Mouse (Mus musculus) right cerebral cortex, postnatal 4 days (tissue): ENCODE results near the gene Kif2c.

ENCODE experiments used
- DNase-seq: peaks from one replicate; pipeline ENCODE4 v3.0.0-alpha.2; 2022

Kif2c gene

DNA sequence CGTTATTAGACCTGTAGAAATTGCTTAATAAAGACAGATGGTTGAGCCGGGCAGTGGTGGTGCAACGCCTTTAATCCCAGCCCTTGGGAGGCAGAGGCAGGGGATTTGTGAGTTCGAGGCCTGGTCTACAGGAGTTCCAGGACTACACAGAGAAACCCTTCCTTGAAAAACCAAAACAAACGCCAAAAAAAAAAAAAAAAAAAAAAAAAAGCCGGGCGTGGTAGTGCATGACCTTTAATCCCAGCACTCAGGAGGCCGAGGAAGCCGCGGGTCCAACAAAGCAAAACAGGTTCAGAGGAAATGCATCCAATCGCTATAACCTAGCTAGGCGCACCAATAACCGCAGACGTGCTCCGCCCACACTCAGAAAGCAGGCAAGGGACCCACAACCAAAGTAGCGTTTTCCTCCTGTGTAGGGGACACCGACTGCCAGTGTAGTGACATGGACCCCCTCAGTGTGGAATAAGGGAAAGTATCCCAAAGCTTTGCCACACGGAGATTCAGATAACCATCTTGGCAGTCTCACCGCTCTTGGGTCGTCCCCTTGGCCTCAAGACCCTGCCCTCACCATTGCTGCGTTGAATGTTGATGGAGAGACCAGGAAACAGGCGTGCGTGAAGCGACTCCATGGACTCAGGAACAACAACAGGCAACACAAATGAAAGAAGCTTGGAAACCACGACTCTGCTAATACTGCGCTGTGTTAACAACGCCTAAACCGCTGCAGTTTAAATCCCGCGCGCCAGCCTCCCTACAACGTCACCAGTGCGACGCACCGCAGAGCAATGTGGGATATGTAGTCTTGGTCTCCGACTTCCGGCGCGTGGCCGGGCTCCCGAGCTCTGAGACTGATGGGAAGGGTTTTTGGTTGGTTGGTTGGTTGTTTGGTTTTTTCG lies at the start of gene Kif2c:
Gene Kif2c (minus strand): TSS at position 777 of the 896 bp plus-strand sequence.
- peak; percentile 94 for DNase-seq

DNA sequence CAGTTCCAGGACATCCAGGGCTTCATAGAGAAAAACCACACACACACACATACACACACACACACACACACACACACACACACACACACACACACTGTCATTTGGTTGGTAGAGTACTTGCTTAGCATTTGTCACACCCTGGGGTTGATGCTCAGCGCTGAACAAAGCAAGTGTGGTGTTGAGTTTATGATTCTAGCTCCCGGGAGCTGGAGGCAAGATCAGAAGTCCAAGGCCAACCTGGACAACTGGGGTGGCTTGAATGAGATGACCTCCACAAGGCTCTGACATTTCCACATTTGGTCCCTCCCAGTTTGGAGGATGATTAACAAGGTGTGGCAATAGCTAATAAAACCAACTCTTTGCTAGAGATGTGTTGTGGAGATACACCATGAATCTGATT lies 48.8 kb upstream of the Kif2c start:
- DNase-seq: no peak

DNA sequence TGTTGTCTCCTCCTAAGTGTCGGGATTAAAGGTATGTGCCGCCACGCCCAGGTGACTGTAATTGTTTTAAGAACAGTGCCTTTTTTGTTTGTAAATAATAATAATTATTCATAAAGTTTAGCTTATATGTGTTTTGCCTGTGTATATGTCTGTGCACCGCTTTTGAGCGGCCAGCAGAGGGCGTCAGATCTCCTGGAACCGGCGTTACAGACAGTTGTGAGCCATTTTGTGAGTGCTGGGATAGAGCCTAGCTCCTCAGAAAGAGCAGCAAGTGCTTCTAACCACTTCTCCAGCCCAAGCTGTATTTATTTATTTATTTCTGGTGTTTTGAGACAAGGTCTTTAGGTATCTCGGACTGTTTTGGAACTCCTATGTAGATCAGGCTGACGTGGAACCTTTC lies 47.9 kb upstream of the Kif2c start:
- DNase-seq: peak; percentile 16

DNA sequence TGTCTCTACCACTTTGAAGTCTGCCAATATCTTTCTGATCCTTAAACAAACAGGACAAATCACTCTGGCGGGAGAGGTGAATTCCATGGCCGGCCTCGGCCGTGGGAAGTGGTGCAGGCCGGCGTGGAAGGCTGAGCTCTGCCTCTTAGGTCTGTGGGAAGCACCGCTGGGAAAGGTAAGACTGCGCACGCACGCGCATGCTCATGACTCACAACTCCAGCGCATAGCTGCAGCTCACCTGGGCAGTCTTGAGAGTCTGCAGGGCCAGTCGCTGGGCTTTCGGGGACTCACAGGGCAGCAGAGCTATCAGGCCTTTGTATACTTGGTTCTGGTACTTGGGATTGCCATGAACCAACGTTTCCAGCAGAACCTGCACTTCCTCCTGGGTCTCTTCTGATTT lies 47.2 kb upstream of the Kif2c start:
- no peak for DNase-seq

DNA sequence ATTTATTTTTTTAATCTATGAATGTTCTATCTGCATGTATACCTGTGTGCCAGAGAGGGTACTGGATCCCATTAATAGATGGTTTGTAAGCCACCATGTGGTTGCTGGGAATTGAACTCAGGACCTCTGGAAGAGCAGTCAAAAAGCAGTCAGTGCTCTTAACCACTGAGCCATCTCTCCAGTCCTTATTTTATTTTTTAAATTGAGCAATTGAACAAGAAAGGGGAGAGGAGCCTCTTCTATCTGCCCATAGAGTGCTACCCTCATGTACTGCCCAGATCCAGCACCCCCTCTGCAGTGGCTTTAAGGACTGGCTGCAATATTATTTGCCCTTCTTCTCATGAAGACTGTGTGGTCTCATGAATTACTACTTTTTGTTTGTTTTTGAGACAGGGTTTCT lies 42.8 kb upstream of the Kif2c start:
- no peak for DNase-seq

DNA sequence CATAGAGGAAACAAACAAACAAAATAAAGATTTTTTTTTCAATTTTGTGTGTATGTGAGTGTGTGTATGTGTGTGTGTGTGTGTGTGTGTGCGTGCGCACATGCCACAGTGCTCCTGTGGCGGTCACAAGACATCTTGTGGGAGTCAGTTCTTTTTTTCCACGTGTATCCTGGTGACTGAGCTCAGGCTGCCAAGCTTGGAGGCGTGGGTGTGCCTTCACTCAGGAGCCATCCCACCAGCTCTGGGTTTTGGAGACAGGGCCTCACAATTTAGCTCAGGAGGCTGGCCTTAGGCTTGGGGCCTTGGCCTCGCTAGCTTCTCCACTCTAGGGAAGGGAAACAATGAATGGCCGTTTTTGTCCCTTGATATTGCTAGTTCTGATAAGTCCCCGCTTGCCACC lies 41.7 kb upstream of the Kif2c start:
- DNase-seq: no peak

DNA sequence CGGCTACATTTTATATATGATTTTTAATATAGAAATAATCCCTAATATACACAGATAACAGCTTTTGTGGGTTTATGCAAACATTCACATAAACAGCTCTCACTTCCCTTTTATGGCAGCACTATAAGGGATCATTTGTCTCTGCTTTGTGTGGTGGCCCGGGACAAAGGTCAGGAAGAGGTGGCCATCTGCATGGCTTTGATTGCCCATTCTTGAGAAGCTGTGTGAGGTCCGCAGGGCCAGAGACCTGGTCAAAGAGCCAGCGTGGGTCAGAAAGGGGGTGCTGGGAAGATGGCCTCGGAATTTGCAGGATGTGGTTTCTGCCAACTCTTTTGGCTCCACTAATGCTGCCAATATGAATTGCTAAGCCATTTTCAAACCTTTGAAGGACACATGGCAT lies 40.6 kb upstream of the Kif2c start:
- no peak for DNase-seq

DNA sequence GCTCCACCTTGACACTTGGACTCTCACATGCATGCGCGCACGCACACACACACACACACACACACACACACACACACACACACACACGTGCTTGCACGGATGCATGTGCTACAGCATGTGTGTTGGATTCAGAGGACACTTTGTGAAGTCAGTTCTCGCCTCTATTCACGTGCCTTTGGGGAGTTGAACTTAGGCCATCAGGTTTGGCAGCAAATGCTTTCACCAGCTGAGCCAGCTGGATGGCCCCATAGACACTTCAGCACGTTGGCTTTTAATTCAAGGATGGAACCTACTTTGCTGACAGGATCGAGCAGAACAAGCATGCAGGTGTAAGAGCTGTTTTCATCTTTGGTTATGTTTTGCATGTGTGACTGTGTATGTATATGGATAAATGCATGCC lies 39.4 kb upstream of the Kif2c start:
- no peak for DNase-seq

DNA sequence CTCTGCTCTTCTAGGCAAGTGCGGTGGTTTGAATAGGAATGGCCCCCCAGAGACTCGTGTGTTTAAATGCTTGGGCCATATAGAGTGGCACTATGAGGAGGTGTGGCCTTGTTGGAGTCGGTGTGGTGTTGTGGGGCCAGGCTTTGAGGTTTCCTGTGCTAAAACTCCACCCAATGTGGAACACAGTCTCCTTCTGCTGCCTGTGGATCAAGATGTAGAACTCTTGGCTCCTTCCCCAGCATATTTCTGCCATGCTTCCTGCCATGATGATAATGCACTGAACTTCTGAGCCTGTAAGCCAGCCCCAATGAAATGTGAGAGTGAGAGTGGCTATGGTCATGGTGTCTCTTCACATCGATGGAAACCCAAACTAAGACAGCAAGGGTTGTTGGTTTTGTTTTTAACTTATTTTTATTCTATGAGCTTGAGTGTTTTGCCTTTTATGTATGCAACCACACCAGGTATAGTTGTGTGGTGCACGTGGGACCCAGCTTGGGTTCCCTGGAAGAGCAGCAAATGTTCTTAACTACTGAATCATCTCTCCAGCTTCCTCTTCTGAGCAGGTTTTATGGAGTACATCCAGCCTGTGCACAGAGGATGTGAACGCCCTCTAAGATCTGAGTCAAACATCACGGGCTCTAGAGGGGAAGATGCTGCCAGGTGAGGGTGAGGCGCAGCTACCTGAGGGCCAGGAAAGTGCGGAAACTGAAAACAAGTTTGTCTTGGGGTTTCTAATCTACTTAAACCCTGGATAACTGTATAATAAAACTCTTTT lies 38.5 kb upstream of the Kif2c start:
- no peak for DNase-seq

DNA sequence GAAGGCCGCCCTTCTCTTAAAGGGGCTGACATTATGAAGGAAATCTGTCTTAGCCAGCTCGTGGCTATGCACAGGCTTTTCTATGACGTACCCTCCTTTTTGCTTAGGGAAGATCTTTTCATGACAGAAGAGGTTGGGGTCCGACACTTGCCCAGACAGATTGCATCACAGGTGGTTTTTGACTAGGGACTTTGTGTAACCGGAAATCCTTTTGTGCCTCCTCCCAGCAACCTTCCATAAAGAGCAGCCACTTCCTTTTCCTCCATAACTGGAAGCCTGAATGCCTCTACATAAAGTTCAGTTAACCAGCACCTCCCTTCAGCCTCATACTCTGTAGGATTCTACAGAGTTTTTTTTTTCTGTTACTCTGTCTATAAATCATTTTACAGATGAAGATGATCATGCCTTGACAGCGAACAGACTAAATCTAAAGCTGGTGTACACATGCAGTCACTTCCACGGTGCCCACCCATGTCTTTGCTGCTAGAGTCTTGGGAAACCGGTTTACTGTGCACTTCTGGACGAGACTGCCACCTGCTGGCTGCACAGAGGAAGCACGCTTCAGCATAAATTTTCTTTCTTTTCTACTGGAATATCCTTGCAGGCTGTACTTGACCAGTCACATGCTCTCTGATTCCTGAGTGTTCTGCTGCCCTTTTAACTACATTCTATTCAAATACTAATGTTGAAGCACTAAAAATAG lies 36.2 kb upstream of the Kif2c start:
- DNase-seq: peak; percentile 72

DNA sequence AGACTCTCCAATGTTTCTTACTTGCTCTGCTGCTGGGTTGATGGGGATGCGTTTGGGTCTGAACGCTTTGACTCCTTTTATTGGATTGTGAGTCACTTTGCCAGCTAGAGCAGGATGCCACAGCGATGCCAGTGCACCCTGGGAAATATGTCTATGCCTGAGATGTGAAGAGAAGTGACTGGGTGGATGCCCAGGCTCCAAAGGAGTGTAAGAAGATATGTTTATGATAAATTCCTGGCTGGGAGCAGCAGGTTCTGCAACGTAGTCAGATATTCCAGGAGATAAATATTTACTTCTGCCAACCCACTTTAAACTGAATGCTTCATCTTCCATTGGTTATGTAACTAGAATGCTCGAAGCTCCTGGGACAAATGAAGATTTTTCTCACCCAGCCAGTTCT lies 34.6 kb upstream of the Kif2c start:
- no peak for DNase-seq

DNA sequence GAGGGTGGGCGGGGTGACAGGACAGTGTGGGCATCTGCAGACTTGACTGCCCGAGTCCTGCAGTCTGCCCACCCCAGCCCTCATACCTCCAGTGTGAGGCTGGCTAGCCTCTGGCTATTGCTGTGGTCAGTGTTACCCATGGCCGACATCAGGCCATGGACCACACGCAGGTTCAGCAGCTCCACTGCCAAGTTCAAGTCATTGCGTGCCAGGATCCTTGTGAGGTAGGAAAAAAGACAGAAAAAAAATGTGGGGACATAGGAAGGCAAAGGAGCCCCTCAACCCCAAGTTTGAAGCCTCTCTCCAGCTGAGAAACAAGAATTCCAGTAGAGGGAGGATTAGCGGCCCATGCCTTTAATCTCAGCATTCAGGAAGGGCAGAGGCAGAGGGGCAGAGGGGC lies 31.8 kb upstream of the Kif2c start:
- no peak for DNase-seq

DNA sequence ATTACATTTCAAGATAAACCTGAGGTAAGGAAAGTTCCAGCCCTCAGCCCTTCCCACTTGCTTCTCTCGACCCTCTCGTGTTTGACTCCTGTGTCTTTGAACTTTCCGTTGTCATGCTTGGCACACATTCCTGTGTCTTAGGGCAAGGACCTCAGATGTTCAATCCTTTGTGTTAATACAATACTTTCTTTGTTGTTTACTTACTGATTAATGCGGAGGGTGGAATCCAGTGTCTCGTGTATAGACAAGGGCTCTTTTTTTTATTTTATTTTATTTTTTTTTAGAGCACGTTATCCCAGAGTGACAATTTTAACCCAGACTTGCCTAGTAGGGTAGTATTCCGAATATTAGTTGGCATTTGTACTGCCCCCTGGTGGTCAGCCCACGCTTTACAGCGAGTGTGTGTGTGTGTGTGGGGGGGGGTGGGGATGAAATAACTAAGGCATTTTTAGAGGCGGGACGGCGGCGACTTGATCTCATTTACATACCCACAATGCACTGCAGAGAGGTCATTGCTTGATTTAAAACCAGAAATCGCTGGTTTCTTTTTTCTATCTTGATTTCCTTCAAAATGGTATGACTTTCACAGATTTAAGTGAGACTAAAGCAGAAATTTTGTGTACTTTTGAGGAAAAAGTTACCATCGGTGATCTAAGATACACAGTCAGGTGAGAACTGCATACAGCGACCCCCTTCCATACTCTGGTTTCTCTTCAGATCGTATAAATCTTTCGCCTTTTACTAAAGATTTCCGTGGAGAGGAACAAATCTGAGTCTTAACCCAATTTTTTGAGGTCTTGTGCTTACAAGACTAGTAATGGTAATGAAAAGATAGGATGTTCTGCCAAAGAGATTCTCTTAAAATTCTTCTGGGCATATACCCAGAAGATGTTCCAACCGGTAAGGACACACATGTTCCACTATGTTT lies 28.0 kb upstream of the Kif2c start:
- DNase-seq: peak; percentile 78

DNA sequence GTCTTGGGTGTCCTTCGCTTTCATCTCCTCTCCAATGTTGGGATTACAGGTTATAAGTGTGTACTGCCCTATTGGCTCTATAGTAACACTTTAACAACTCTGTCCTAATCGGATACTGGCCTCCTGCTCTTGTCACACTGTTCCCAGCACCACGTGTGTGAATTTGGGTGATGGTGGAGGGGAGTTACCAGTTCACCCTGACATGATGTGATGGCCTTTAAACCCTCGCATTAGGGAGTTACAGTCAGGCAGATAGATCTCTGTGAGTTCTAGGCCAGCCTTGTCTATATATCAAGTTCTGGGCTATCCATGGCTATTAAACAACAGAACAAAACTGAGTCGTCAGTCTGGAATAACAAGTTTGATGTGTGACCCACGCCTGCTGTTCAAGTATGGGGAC lies 27.2 kb upstream of the Kif2c start:
- no peak for DNase-seq

DNA sequence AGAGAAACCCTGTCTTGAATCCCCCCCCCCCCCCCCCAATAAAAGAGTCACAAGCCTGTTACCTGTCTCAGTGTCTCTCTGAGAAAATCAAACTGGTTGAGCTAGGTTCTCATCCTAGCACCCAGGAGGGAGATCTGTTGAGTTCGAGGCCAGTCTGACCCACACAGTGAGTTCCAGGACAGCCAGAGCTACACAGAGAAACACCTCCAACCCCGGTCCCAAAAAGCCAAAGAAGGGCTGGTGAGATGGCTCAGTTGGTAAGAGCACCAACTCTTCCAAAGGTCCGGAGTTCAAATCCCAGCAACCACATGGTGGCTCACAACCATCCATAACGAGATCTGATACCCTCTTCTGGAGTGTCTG lies 20.5 kb upstream of the Kif2c start:
- DNase-seq: no peak

DNA sequence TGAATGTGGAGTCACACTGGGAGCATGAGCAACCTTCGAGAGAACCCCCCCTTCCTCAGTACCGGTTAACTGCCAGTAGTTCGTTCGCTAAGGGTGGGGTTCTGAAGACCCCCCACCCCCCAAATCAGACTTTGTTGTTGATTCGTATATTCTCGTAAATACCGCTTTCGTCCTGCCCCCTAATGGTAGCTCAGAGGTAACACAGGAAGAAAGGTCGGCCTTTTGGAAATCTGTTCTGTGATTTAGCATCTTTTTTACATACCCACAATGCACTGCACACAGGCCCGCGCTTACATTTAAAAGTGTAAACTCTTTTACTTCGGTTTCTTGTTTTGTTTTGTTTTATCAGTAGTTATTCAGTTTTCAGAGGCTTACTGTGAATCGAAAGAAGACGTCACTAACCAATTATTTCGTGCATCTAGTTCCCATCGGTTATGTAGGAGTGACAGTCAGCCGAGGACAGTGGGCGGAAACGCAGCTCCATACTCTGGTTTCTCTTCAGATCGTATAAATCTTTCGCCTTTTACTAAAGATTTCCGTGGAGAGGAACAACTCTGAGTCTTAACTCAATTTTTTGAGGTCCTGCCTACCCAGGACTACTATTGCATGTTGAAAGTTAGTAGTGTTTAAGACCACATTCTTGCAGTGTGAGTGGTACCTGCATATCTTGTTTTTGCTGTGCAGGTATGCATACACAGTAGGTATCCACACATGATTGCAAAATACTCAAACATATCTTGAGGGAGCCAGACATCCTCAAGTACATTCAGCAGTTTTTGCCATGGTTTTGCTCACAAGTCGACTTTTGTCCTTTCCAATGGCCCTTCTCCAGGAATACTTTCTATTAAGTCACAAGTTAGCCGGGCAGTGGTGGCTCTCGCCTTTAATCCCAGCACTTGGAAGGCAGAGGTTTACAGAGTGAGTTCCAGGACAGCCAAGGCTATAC lies 19.9 kb upstream of the Kif2c start:
- DNase-seq: peak; percentile 15

DNA sequence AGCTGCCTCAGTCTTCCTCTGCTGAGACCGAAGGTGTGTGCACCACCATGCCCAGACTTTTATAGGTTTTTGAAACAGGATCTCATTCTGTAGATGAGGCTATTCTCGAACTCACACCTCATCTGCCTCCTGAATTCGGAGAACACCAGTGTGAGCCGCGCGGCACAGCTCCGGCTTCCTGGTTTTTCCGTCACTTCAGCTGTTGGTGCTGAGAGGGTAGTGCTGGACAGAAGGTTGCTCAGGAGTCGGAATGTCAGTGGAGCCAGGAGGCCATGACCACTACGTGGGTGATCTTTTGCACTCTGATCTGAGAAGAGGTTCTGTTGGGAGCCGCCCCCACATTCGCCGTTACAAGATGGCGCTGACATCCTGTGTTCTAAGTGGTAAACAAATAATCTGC lies 9.4 kb upstream of the Kif2c start:
- no peak for DNase-seq

DNA sequence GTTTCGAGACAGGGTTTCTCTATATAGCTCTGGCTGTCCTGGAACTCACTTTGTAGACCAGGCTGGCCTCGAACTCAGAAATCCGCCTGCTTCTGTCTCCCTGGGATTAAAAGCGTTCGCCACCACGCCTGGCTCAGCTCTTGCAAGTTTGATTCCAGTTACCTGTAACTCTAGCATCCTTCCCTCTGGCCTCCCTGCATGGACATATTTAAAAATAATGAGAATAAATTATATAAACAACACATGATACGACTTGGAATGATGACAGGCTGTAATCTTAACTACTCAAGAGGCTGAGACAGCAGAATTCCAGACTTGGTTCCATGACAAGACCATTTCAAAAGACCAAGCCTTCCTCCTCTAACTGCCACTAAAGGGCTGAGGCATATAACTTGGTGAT lies 8.2 kb upstream of the Kif2c start:
- no peak for DNase-seq

DNA sequence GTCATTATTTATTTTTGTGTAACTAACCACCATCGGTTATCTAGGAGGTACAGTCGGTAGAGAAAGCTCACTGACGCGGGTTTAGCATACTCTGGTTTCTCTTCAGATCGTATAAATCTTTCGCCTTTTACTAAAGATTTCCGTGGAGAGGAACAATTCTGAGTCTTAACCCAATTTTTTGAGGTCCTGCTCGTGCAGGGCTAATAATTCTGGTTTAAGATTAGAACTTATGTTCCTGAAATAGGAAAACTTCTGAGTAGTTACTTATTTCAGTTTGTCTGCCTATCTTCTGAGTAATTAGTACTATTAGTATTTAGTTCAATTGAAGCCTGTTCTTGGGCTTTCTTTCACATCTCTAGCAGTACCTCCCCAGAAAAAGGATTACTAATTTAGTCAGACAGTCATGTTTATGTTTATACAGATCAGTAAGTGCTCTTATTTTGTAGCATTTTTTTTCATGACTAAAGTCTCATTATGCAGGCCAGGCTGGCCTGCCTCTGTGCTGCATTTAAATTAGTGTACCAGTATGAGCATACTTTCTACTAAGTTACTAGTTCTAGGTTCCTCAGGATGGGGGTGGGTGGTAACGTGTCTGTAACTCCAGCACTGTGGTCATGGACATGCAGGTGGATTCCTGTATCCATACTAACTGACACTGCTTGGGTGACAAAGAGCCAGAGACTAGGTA lies 7.6 kb upstream of the Kif2c start:
- peak; percentile 8 for DNase-seq

DNA sequence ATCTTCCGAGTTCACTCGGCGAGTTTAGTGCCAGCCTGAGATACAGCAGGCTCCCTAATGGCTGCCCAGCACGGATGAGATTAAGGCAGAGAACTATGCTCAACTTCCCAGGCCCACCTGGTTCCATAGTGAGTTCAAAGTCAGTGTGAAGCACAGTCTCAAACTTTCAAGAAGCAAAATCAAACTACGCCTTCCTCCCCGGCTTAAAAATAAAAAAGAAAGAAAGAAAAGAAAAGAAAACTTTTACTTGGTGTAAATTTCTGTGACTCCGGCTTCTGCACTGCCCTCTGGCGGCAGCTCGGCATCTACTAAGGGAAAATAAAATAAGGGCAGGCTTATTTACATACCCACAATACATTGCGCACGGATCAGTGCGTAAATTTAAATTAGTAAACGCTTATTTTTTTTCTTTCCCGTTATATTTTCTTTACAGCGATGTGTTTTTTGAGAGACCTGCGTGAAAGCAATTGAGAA lies 7.0 kb upstream of the Kif2c start:
- peak; percentile 94 for DNase-seq

DNA sequence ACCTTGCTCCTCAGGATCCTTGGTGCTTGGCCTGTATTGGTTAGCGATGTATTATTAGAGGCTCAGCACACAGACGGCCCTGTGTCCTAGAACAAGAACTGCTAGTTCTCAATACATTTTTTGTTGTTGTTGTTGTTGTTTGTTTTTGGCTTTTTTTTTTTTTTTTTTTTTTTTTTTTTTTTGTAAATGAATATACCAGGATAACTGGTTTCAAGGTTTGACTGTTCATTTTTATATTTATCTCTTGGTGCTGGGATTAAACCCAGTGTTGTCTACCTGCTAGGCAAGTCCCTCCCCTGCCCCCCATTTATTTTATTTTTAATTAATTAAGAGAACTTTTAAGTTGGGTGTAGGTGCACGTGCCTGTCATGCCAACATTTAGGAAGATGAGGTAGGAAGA lies 6.5 kb upstream of the Kif2c start:
- DNase-seq: no peak
